Mouse (Mus musculus) heart, embryonic 13.5 days (tissue): ENCODE data around the gene Lifr. TPM values are rescaled to one million over a fixed set of nuclear protein-coding genes. Genes with fewer than 3 reads are reported as not detected.

Source experiments
- ATAC-seq: fragments of 200-750 bp; cut with Nextera tagmentation; 2 replicates; pipeline ENCODE4 v1.8.0; 2017; ENCODE audit warnings: moderate TSS enrichment; ENCODE audit not compliant: insufficient number of reproducible peaks, low FRiP score, low TSS enrichment; ENCODE audit errors: extremely low read depth
- H3K27ac ChIP-seq: fragments of 300-500 bp; sonication (generic); replicated peaks from 2 replicates; pipeline ENCODE4 v1.5.1; 2015; ENCODE audit warnings: moderate library complexity, mild to moderate bottlenecking, inconsistent platforms
- H3K27me3 ChIP-seq: fragments of 300-500 bp; sonication (generic); replicated peaks from 2 replicates; pipeline ENCODE4 v1.6.1; 2015; ENCODE audit warnings: mild to moderate bottlenecking, inconsistent platforms
- H3K36me3 ChIP-seq: fragments of 300-500 bp; sonication (generic); 2 replicates; pipeline ENCODE4 v1.6.1; 2015; ENCODE audit warnings: mild to moderate bottlenecking, inconsistent platforms
- H3K4me1 ChIP-seq: fragments of 300-500 bp; sonication (generic); 2 replicates; pipeline ENCODE4 v1.6.1; 2015; ENCODE audit warnings: inconsistent platforms
- H3K4me2 ChIP-seq: fragments of 300-500 bp; sonication (generic); 2 replicates; pipeline ENCODE4 v1.6.1; 2015; ENCODE audit warnings: inconsistent platforms, mild to moderate bottlenecking, moderate library complexity
- H3K4me3 ChIP-seq: fragments of 300-500 bp; sonication (generic); 2 replicates; pipeline ENCODE4 v1.5.1; 2015; ENCODE audit warnings: moderate library complexity, mild to moderate bottlenecking, inconsistent platforms
- H3K9ac ChIP-seq: fragments of 300-500 bp; sonication (generic); 2 replicates; pipeline ENCODE4 v1.6.1; 2015; ENCODE audit warnings: inconsistent platforms, mild to moderate bottlenecking, moderate library complexity
- H3K9me3 ChIP-seq: fragments of 300-500 bp; sonication (generic); 2 replicates; pipeline ENCODE4 v1.6.1; 2016; ENCODE audit warnings: inconsistent platforms
- whole genome bisulfite sequencing: fragments of 180-500 bp; shearing (Covaris S2); methylation state at CpG from one replicate; pipeline ENCODE4 v1.1.7; 2015; ENCODE audit warnings: mixed read lengths; 5-methylcytosine and 5-hydroxymethylcytosine counted together
- polyA plus RNA-seq: library from polyadenylated mRNA; unstranded; fragments of >200 nt; fragmentation: Nextera tagmentation; extraction: Ambion mirVana; gene quantifications from 2 replicates; pipeline ENCODE4 v1.2.1, GENCODE M21; 2015

Gene Lifr
- polyA plus RNA-seq, 1 experiment from 2014 or later, result 16.3 TPM

- Histone ChIP-seq H3K27me3 (no peaks in the 10 kb centered on the region), H3K27ac (no peak overlapping the region), H3K4me1 (peaks cover 7% of the 10 kb centered on the region; the same call in 1 of the 2 replicates), H3K9ac (no peak overlapping the region), H3K4me2 (no peak overlapping the region), H3K9me3 (no peaks in the 10 kb centered on the region), H3K4me3 (no peak overlapping the region), H3K36me3 (no peaks in the 10 kb centered on the region)
- ATAC-seq, result no peak
- WGBS, result 58% methylated on average over 9 of the region's 9 CpGs
Measured at GRCm38 (mm10) chr15:7063521-7064240, 26.7 kb upstream of the Lifr start.

GRCm38 (mm10) chr15:7064992-7065523 is 25.4 kb upstream of the Lifr start:
- Histone ChIP-seq H3K4me2 (no peak overlapping the region), H3K36me3 (no peaks in the 10 kb centered on the region), H3K9me3 (no peaks in the 10 kb centered on the region), H3K9ac (no peak overlapping the region), H3K4me3 (no peak overlapping the region), H3K27ac (no peak overlapping the region), H3K27me3 (no peaks in the 10 kb centered on the region), H3K4me1 (peaks cover 10% of the 10 kb centered on the region)
- 79% methylated on average over 14 of the region's 14 CpGs for WGBS
- no peak for ATAC-seq

- no peak for ATAC-seq
- no peaks in the 10 kb centered on the region for H3K9me3 ChIP-seq
- H3K36me3 ChIP-seq, result no peaks in the 10 kb centered on the region
- no peak overlapping the region for H3K27ac ChIP-seq
- H3K4me1 ChIP-seq, result peaks cover 11% of the 10 kb centered on the region
- H3K9ac ChIP-seq, result no peak overlapping the region
- WGBS, result 83% methylated on average over 5 of the region's 5 CpGs
- no peaks in the 10 kb centered on the region for H3K27me3 ChIP-seq
- no peak overlapping the region for H3K4me3 ChIP-seq
- H3K4me2 ChIP-seq, result no peak overlapping the region
Measured at GRCm38 (mm10) chr15:7065624-7066023, 24.8 kb upstream of the Lifr start.

DNA sequence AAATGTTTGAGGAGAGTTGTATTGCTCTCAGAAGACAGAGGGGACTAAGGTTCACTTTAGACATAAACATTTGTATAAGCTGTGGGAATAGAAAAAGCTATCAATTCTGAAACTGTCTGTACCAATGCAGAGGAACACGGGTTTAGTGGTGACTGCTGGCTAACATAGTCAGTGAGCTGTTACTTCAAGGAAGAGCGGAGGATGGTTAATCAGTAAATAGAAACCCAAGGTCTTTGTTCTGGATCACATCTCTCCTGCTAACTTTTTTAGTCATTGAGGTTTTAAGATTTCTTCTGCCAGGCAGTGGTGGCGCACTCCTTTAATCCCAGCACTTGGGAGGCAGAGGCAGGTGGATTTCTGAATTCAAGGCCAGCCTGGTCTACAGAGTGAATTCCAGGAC is 23.7 kb upstream of the Lifr start:
- Histone ChIP-seq H3K36me3 (no peaks in the 10 kb centered on the region), H3K27me3 (no peaks in the 10 kb centered on the region), H3K4me1 (peaks cover 11% of the 10 kb centered on the region), H3K9me3 (no peaks in the 10 kb centered on the region), H3K4me3 (no peak overlapping the region), H3K4me2 (no peak overlapping the region), H3K9ac (no peak overlapping the region), H3K27ac (no peak overlapping the region)
- WGBS, result 82% methylated on average over 3 of the region's 3 CpGs
- ATAC-seq, result no peak

DNA sequence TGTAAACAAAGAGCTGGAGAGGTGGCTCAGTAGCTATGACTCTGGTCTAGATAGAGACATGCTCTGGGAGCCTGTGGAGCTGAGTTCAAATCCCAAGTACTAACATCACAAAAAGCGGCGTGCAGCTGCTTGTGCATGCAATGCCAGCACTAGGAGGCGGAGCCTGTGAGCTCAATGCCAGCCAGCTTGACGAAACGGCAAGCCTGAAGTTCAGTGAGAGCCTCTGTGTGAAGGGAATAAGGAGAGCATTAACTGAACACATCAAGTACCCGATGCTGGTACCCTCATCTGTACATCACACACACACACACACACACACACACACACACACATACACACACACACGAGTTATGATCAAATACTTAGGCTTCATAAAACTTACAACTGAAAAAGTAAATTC is 21.0 kb upstream of the Lifr start:
- 72% methylated on average over 7 of the region's 7 CpGs for WGBS
- Histone ChIP-seq H3K9ac (no peak overlapping the region), H3K27me3 (no peaks in the 10 kb centered on the region), H3K4me3 (no peak overlapping the region), H3K27ac (no peak overlapping the region), H3K4me1 (peaks cover 8% of the 10 kb centered on the region; the same call in 1 of the 2 replicates), H3K9me3 (no peaks in the 10 kb centered on the region), H3K36me3 (no peaks in the 10 kb centered on the region), H3K4me2 (no peak overlapping the region)
- no peak for ATAC-seq

- no peaks in the 10 kb centered on the region for H3K9me3 ChIP-seq
- peaks cover 8% of the 10 kb centered on the region; the same call in 1 of the 2 replicates for H3K4me1 ChIP-seq
- no peak overlapping the region for H3K4me2 ChIP-seq
- no peaks in the 10 kb centered on the region for H3K36me3 ChIP-seq
- H3K4me3 ChIP-seq, result no peak overlapping the region
- no peak overlapping the region for H3K9ac ChIP-seq
- no peaks in the 10 kb centered on the region for H3K27me3 ChIP-seq
- H3K27ac ChIP-seq, result no peak overlapping the region
- 45% methylated on average over 6 of the region's 6 CpGs for WGBS
- no peak for ATAC-seq
Measured at GRCm38 (mm10) chr15:7070199-7070794, 20.1 kb upstream of the Lifr start.

GRCm38 (mm10) chr15:7073269-7073668 is 17.1 kb upstream of the Lifr start:
- WGBS, result 63% methylated on average over 3 of the region's 3 CpGs
- Histone ChIP-seq H3K9me3 (no peaks in the 10 kb centered on the region), H3K27ac (no peak overlapping the region), H3K4me3 (no peak overlapping the region), H3K36me3 (no peaks in the 10 kb centered on the region), H3K9ac (no peak overlapping the region), H3K27me3 (no peaks in the 10 kb centered on the region), H3K4me1 (peaks cover 8% of the 10 kb centered on the region; the same call in 1 of the 2 replicates), H3K4me2 (no peak overlapping the region)
- no peak for ATAC-seq

DNA sequence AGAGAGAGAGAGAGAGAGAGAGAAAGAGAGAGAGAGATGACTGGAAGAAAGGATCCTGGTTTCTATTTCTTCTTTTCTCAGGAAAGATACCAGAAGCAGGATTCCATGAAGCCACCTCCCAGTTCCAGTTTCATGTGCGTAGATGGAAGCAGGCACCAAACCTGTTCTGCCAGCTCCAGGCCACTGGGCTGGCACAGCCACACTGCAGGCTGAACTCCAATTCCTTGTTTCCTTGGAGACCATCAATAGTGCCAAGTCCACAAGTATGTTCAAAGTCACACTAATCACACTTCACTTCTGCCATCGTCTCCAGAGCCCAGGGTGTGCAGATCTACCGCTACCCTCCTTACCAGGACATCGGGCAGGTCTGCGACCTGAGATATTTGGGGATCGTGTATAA is 15.2 kb upstream of the Lifr start:
- no peaks in the 10 kb centered on the region for H3K9me3 ChIP-seq
- no peaks in the 10 kb centered on the region for H3K36me3 ChIP-seq
- WGBS, result 85% methylated on average over 6 of the region's 6 CpGs
- H3K4me3 ChIP-seq, result no peak overlapping the region
- no peak overlapping the region for H3K4me2 ChIP-seq
- peaks cover 4% of the 10 kb centered on the region; the same call in 1 of the 2 replicates for H3K4me1 ChIP-seq
- H3K27ac ChIP-seq, result no peak overlapping the region
- no peak for ATAC-seq
- H3K27me3 ChIP-seq, result no peaks in the 10 kb centered on the region
- H3K9ac ChIP-seq, result no peak overlapping the region

DNA sequence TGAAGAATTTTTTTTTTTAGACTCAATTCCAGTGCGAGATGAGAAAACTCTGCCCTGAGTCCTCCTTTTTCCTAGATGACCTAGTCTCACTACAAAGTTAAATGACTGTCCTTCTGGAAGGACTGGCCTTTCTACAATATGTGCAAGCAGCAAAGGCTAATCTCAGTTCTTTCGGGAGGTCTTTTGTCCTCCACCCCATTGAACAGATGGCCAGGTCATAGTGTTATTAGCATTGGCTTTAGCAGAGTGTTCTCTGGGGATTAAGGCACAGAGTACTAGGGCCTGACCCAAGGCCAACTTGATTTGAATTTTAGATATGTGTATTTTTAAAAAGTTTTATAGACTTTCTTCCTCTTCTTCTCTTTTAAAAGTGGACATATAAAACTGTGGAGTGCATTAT is 12.1 kb upstream of the Lifr start:
- no peaks in the 10 kb centered on the region for H3K27me3 ChIP-seq
- H3K36me3 ChIP-seq, result no peaks in the 10 kb centered on the region
- no peak overlapping the region for H3K27ac ChIP-seq
- no peak for ATAC-seq
- no peak overlapping the region for H3K4me2 ChIP-seq
- H3K4me3 ChIP-seq, result no peak overlapping the region
- 79% methylated on average over 2 of the region's 2 CpGs for WGBS
- no peaks in the 10 kb centered on the region for H3K9me3 ChIP-seq
- H3K4me1 ChIP-seq, result peaks cover 13% of the 10 kb centered on the region
- H3K9ac ChIP-seq, result no peak overlapping the region

DNA sequence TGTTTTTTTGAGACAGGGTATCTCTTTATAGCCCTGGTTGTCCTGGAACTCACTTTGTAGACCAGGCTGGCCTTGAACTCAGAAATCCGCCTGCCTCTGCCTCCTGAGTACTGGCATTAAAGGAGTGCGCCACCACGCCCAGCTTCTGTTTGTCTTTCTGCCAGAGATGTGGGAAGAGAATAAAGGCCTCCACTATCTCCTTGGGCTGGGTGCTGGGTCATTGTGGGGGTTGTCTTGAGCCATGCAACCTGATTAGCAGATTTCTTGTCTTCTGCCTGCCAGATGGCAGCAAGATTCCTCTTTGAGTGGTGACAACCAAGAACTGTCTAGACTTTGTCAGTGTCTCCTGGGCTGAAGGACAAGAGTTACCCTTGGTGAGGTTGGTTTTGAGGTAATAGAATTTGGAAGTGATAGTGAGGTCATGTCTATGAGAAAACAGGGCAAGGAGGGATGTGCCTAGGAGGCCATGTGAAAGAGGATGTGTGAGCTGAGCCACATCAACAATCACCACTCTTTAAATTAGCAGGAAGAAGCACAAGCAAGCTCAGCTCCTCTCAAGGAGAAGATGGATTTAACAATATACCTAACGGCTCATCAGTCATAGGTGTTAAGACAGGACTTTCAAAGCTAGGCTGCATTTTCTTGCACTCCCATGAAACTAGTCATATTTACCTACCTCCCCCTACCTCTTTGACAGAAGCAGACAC is 10.6 kb upstream of the Lifr start:
- no peak overlapping the region for H3K4me2 ChIP-seq
- WGBS, result 95% methylated on average over 4 of the region's 4 CpGs

GRCm38 (mm10) chr15:7080916-7081626 is 9.3 kb upstream of the Lifr start:
- Histone ChIP-seq H3K36me3 (no peaks in the 10 kb centered on the region), H3K27me3 (peaks cover 8% of the 10 kb centered on the region; the same call in 1 of the 2 replicates), H3K9me3 (no peaks in the 10 kb centered on the region), H3K4me3 (no peak overlapping the region), H3K27ac (no peak overlapping the region), H3K9ac (no peak overlapping the region), H3K4me1 (peaks cover 13% of the 10 kb centered on the region), H3K4me2 (peak overlapping the region; percentile 52)
- no peak for ATAC-seq
- WGBS, result 49% methylated on average over 14 of the region's 15 CpGs

More for the DNA sequence above, 10.6 kb upstream of the Lifr start:
- H3K27me3 ChIP-seq, result 0 out of 2 replicates have a peak, but pooled peaks cover 3% of the 10 kb centered on the region
- no peaks in the 10 kb centered on the region for H3K9me3 ChIP-seq
- H3K27ac ChIP-seq, result no peak overlapping the region
- no peak overlapping the region for H3K4me3 ChIP-seq
- ATAC-seq, result no peak
- H3K36me3 ChIP-seq, result no peaks in the 10 kb centered on the region
- H3K4me1 ChIP-seq, result peaks cover 13% of the 10 kb centered on the region
- H3K9ac ChIP-seq, result no peak overlapping the region
